Mouse (Mus musculus): ENCODE data around the gene Pard3. TPM values are rescaled to one million over a fixed set of nuclear protein-coding genes. Genes with fewer than 3 reads are reported as not detected.

Pard3 gene
- polyA plus RNA-seq, 1 experiment from 2014 or later = 14.5 TPM

- Histone ChIP-seq H3K27ac (ENCODE audit: low read depth, low read length) (no peak overlapping the region), H3K9ac (ENCODE audit: low read depth, low read length) (no peak overlapping the region), H3K27me3 (replicated peaks; ENCODE audit: control insufficient read depth, insufficient read depth, low read length) (no peaks in the 10 kb centered on the region), H3K4me2 (no peak overlapping the region), H3K36me3 (ENCODE audit: control insufficient read depth, insufficient read depth, low read length) (no peaks in the 10 kb centered on the region), H3K9me3 (ENCODE audit: control insufficient read depth, low read length) (no peaks in the 10 kb centered on the region), H3K4me3 (ENCODE audit: low read depth, low read length) (no peak overlapping the region), H3K4me1 (replicated peaks; ENCODE audit: control insufficient read depth, insufficient read depth, low read length) (no peaks in the 10 kb centered on the region)
- 83% methylated on average over 11 of the region's 11 CpGs for WGBS
- no peak for DNase-seq (ENCODE audit: low spot score)
- no peak for ATAC-seq (replicated peaks; ENCODE audit: low FRiP score)
Observed at GRCm38 (mm10) chr8:127378994-127379858, 315.5 kb downstream of the Pard3 start.

- H3K27ac ChIP-seq (ENCODE audit: low read depth, low read length) = no peak overlapping the region
- no peak overlapping the region for H3K4me2 ChIP-seq
- DNase-seq (ENCODE audit: low spot score) (no peak), ATAC-seq (replicated peaks; ENCODE audit: low FRiP score) (no peak)
- no peak overlapping the region for H3K4me3 ChIP-seq (ENCODE audit: low read depth, low read length)
- H3K27me3 ChIP-seq (replicated peaks; ENCODE audit: control insufficient read depth, insufficient read depth, low read length) = no peaks in the 10 kb centered on the region
- no peaks in the 10 kb centered on the region for H3K9me3 ChIP-seq (ENCODE audit: control insufficient read depth, low read length)
- no peak overlapping the region for H3K9ac ChIP-seq (ENCODE audit: low read depth, low read length)
- no peaks in the 10 kb centered on the region for H3K4me1 ChIP-seq (replicated peaks; ENCODE audit: control insufficient read depth, insufficient read depth, low read length)
- WGBS = 88% methylated on average over 3 of the region's 3 CpGs
- no peaks in the 10 kb centered on the region for H3K36me3 ChIP-seq (ENCODE audit: control insufficient read depth, insufficient read depth, low read length)
Observed at GRCm38 (mm10) chr8:127381259-127381658, 317.6 kb downstream of the Pard3 start.

- Histone ChIP-seq H3K9ac (ENCODE audit: low read depth, low read length) (no peak overlapping the region), H3K9me3 (ENCODE audit: control insufficient read depth, low read length) (no peaks in the 10 kb centered on the region), H3K27me3 (replicated peaks; ENCODE audit: control insufficient read depth, insufficient read depth, low read length) (no peaks in the 10 kb centered on the region), H3K4me2 (no peak overlapping the region), H3K36me3 (ENCODE audit: control insufficient read depth, insufficient read depth, low read length) (peaks cover 7% of the 10 kb centered on the region; the same call in 1 of the 2 replicates), H3K4me3 (ENCODE audit: low read depth, low read length) (no peak overlapping the region), H3K27ac (ENCODE audit: low read depth, low read length) (no peak overlapping the region), H3K4me1 (replicated peaks; ENCODE audit: control insufficient read depth, insufficient read depth, low read length) (no peaks in the 10 kb centered on the region)
- DNase-seq (ENCODE audit: low spot score) = no peak
- ATAC-seq (replicated peaks; ENCODE audit: low FRiP score) = no peak
Observed at GRCm38 (mm10) chr8:127392700-127393099, 329.0 kb downstream of the Pard3 start.

GRCm38 (mm10) chr8:127395488-127395887 is 331.8 kb downstream of the Pard3 start:
- Histone ChIP-seq H3K9ac (ENCODE audit: low read depth, low read length) (no peak overlapping the region), H3K4me1 (replicated peaks; ENCODE audit: control insufficient read depth, insufficient read depth, low read length) (no peaks in the 10 kb centered on the region), H3K4me3 (ENCODE audit: low read depth, low read length) (no peak overlapping the region), H3K4me2 (no peak overlapping the region), H3K9me3 (ENCODE audit: control insufficient read depth, low read length) (no peaks in the 10 kb centered on the region), H3K27me3 (replicated peaks; ENCODE audit: control insufficient read depth, insufficient read depth, low read length) (no peaks in the 10 kb centered on the region), H3K27ac (ENCODE audit: low read depth, low read length) (no peak overlapping the region), H3K36me3 (ENCODE audit: control insufficient read depth, insufficient read depth, low read length) (no peaks in the 10 kb centered on the region; the same call in 1 of the 2 replicates)
- no peak for ATAC-seq (replicated peaks; ENCODE audit: low FRiP score)
- WGBS = 80% methylated on average over 4 of the region's 4 CpGs
- DNase-seq (ENCODE audit: low spot score) = no peak

GRCm38 (mm10) chr8:127405815-127406214 is 342.1 kb downstream of the Pard3 start:
- Histone ChIP-seq H3K36me3 (ENCODE audit: control insufficient read depth, insufficient read depth, low read length) (no peaks in the 10 kb centered on the region), H3K4me1 (replicated peaks; ENCODE audit: control insufficient read depth, insufficient read depth, low read length) (no peaks in the 10 kb centered on the region), H3K4me3 (ENCODE audit: low read depth, low read length) (no peak overlapping the region), H3K27ac (ENCODE audit: low read depth, low read length) (no peak overlapping the region), H3K9ac (ENCODE audit: low read depth, low read length) (no peak overlapping the region), H3K4me2 (no peak overlapping the region), H3K27me3 (replicated peaks; ENCODE audit: control insufficient read depth, insufficient read depth, low read length) (no peaks in the 10 kb centered on the region), H3K9me3 (ENCODE audit: control insufficient read depth, low read length) (no peaks in the 10 kb centered on the region)
- no peak for DNase-seq (ENCODE audit: low spot score)
- no peak for ATAC-seq (replicated peaks; ENCODE audit: low FRiP score)

GRCm38 (mm10) chr8:127410606-127411005 is 346.9 kb downstream of the Pard3 start:
- no peak overlapping the region for H3K4me2 ChIP-seq
- 86% methylated on average over 12 of the region's 12 CpGs for WGBS

GRCm38 (mm10) chr8:127411190-127411848 is 347.6 kb downstream of the Pard3 start:
- H3K4me3 ChIP-seq (ENCODE audit: low read depth, low read length) = no peak overlapping the region
- no peaks in the 10 kb centered on the region for H3K9me3 ChIP-seq (ENCODE audit: control insufficient read depth, low read length)
- DNase-seq (ENCODE audit: low spot score) (no peak), ATAC-seq (replicated peaks; ENCODE audit: low FRiP score) (no peak)
- 86% methylated on average over 4 of the region's 4 CpGs for WGBS
- H3K9ac ChIP-seq (ENCODE audit: low read depth, low read length) = no peak overlapping the region
- no peak overlapping the region for H3K27ac ChIP-seq (ENCODE audit: low read depth, low read length)
- no peak overlapping the region for H3K4me2 ChIP-seq
- H3K4me1 ChIP-seq (replicated peaks; ENCODE audit: control insufficient read depth, insufficient read depth, low read length) = no peaks in the 10 kb centered on the region
- H3K27me3 ChIP-seq (replicated peaks; ENCODE audit: control insufficient read depth, insufficient read depth, low read length) = no peaks in the 10 kb centered on the region
- H3K36me3 ChIP-seq (ENCODE audit: control insufficient read depth, insufficient read depth, low read length) = no peaks in the 10 kb centered on the region

More at GRCm38 (mm10) chr8:127410606-127411005, 346.9 kb downstream of the Pard3 start:
- H3K4me3 ChIP-seq (ENCODE audit: low read depth, low read length) = no peak overlapping the region
- ATAC-seq (replicated peaks; ENCODE audit: low FRiP score) = no peak
- H3K9ac ChIP-seq (ENCODE audit: low read depth, low read length) = no peak overlapping the region
- DNase-seq (ENCODE audit: low spot score) = no peak
- H3K36me3 ChIP-seq (ENCODE audit: control insufficient read depth, insufficient read depth, low read length) = no peaks in the 10 kb centered on the region
- no peaks in the 10 kb centered on the region for H3K27me3 ChIP-seq (replicated peaks; ENCODE audit: control insufficient read depth, insufficient read depth, low read length)
- no peak overlapping the region for H3K27ac ChIP-seq (ENCODE audit: low read depth, low read length)
- H3K9me3 ChIP-seq (ENCODE audit: control insufficient read depth, low read length) = no peaks in the 10 kb centered on the region
- no peaks in the 10 kb centered on the region for H3K4me1 ChIP-seq (replicated peaks; ENCODE audit: control insufficient read depth, insufficient read depth, low read length)

- H3K9me3 ChIP-seq (ENCODE audit: control insufficient read depth, low read length) = no peaks in the 10 kb centered on the region
- H3K9ac ChIP-seq (ENCODE audit: low read depth, low read length) = no peak overlapping the region
- no peaks in the 10 kb centered on the region for H3K4me1 ChIP-seq (replicated peaks; ENCODE audit: control insufficient read depth, insufficient read depth, low read length)
- H3K36me3 ChIP-seq (ENCODE audit: control insufficient read depth, insufficient read depth, low read length) = peaks cover under 1% of the 10 kb centered on the region; the same call in 1 of the 2 replicates
- H3K27me3 ChIP-seq (replicated peaks; ENCODE audit: control insufficient read depth, insufficient read depth, low read length) = no peaks in the 10 kb centered on the region
- DNase-seq (ENCODE audit: low spot score) (no peak), ATAC-seq (replicated peaks; ENCODE audit: low FRiP score) (no peak)
- H3K4me2 ChIP-seq = no peak overlapping the region
- WGBS = 69% methylated on average over 7 of the region's 7 CpGs
- H3K27ac ChIP-seq (ENCODE audit: low read depth, low read length) = no peak overlapping the region
- H3K4me3 ChIP-seq (ENCODE audit: low read depth, low read length) = no peak overlapping the region
Observed at GRCm38 (mm10) chr8:127423021-127423420, 359.3 kb downstream of the Pard3 start.
